Mouse (Mus musculus) cerebellum, postnatal 14 days (tissue): ENCODE measurements at regions not wholly inside any gene's neighbourhood (a gene's known extent, or its start where the extent isn't known, plus 50 kb on each side); places are given as distances from the start of the nearest gene placed in this dataset.

ENCODE experiments used
- DNase-seq, 2 experiments: peaks; one replicate each; pipeline ENCODE4 v3.0.0; 2021; ENCODE audit warnings: mixed read lengths in 2 of 2

- DNase-seq: no peak
Measured at GRCm38 (mm10) chr8:66568861-66569260, 57.3 kb downstream of the Tktl2 start.

DNA sequence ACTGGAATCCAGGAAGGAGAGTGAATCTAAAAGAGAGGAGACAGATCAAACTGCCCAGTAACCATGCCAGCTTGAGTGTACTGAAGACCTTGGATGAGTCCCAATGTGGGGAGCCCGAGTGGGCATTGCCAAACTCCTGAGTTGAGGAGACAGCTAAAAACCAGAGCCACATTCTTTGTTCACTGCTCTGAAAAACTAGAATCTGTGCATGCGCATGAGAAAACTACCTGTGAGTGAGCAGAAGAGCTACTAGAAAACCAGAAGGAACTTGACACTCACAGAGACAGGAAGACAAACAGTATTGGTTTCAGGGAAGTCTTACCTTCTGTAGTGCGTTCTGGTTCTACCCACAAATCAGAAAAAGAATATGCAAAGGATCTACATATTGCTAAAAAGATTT lies 74.6 kb downstream of the Tktl2 start:
- no peak for DNase-seq

- no peak for DNase-seq
Measured at GRCm38 (mm10) chr8:66586850-66587249, 75.3 kb downstream of the Tktl2 start.

- no peak for DNase-seq
Measured at GRCm38 (mm10) chr8:66587272-66587671, 75.7 kb downstream of the Tktl2 start.

- no peak for DNase-seq
Measured at GRCm38 (mm10) chr8:66589437-66589836, 77.9 kb downstream of the Tktl2 start.

- no peak for DNase-seq
Measured at GRCm38 (mm10) chr8:66607194-66607593, 80.7 kb downstream of the Npy5r start.

GRCm38 (mm10) chr8:66623361-66623760 lies 64.6 kb downstream of the Npy5r start:
- peak in 1 of 2 experiments; percentile 12 for DNase-seq

DNA sequence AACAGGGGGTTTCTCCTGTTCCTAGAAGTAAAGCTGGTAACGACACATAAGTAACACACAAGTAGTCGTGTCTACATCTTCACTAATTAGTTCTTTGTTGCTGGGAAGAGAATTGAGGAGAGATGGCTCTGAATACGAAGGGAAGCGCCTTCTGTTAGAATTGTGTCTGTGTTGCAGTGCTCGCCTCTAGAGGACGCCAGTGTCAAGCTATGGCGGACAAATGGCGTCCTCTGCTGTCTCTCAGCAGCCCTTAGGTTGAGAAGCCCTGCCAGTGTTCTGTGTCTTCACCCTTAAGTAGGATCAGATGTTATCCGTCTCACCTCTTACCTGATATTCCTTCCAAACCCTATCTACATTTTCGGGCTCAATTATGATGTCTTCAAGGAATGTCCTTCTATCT lies 64.1 kb downstream of the Npy5r start:
- DNase-seq: peak in 1 of 2 experiments; percentile 4
